Mouse (Mus musculus) embryonic facial prominence, embryonic 13.5 days (tissue): Measurements from ENCODE around the gene Kif26a. TPM values are rescaled to one million over a fixed set of nuclear protein-coding genes. Genes with fewer than 3 reads are reported as not detected.
A peak's percentile ranks its signal among the peaks of the same experiment; 100 is the strongest.

Experiments
- ATAC-seq: fragments of 200-750 bp; cut with Nextera tagmentation; 2 replicates; pipeline ENCODE4 v1.8.0; 2017; ENCODE audit warnings: low read depth; ENCODE audit not compliant: insufficient number of reproducible peaks, insufficient read depth, low FRiP score, low TSS enrichment
- H3K27ac ChIP-seq: fragments of 300-500 bp; sonication (generic); 2 replicates; pipeline ENCODE4 v1.5.1; 2015; ENCODE audit warnings: moderate library complexity, mild to moderate bottlenecking, inconsistent platforms
- H3K27me3 ChIP-seq: fragments of 300-500 bp; sonication (generic); 2 replicates; pipeline ENCODE4 v1.6.1; 2015; ENCODE audit warnings: mild to moderate bottlenecking, inconsistent platforms
- H3K36me3 ChIP-seq: fragments of 300-500 bp; sonication (generic); 2 replicates; pipeline ENCODE4 v1.6.1; 2015; ENCODE audit warnings: mild to moderate bottlenecking, inconsistent platforms
- H3K4me1 ChIP-seq: fragments of 300-500 bp; sonication (generic); 2 replicates; pipeline ENCODE4 v1.6.1; 2015; ENCODE audit warnings: inconsistent platforms
- H3K4me2 ChIP-seq: fragments of 300-500 bp; sonication (generic); 2 replicates; pipeline ENCODE4 v1.6.1; 2015; ENCODE audit warnings: moderate library complexity, mild to moderate bottlenecking, inconsistent platforms
- H3K4me3 ChIP-seq: fragments of 300-500 bp; sonication (generic); 2 replicates; pipeline ENCODE4 v1.5.1; 2015; ENCODE audit warnings: mild to moderate bottlenecking, inconsistent platforms
- H3K9ac ChIP-seq: fragments of 300-500 bp; sonication (generic); 2 replicates; pipeline ENCODE4 v1.6.1; 2015; ENCODE audit warnings: mild to moderate bottlenecking, inconsistent platforms
- H3K9me3 ChIP-seq: fragments of 300-500 bp; sonication (generic); 2 replicates; pipeline ENCODE4 v1.6.1; 2016; ENCODE audit warnings: inconsistent platforms
- WGBS: fragments of 180-500 bp; shearing (Covaris S2); methylation state at CpG from one replicate; pipeline ENCODE4 v1.1.7; 2015; ENCODE audit warnings: mixed read lengths; 5-methylcytosine and 5-hydroxymethylcytosine counted together
- polyA plus RNA-seq: library from polyadenylated mRNA; unstranded; fragments of >200 nt; fragmentation: Nextera tagmentation; extraction: Ambion mirVana; gene quantifications from 2 replicates; pipeline ENCODE4 v1.2.1, GENCODE M21; 2015

The Kif26a gene
- polyA plus RNA-seq, result 6.9 and 7.2 TPM in 2 replicates

- under 1% methylated on average over 68 of the region's 68 CpGs for WGBS
- peaks cover 40% of the 10 kb centered on the region for H3K27me3 ChIP-seq
- H3K4me2 ChIP-seq, result peak within 1 kb of the TSS; percentile 88
- H3K4me3 ChIP-seq, result peak within 1 kb of the TSS; percentile 67
- H3K27ac ChIP-seq, result peak within 1 kb of the TSS; percentile 85
- no peaks in the 10 kb centered on the region for H3K9me3 ChIP-seq
- ATAC-seq, result peak; percentile 78
- H3K9ac ChIP-seq, result peak within 1 kb of the TSS; percentile 83
- no peaks in the 10 kb centered on the region for H3K36me3 ChIP-seq
- peaks cover 69% of the 10 kb centered on the region for H3K4me1 ChIP-seq
Measured at GRCm38 (mm10) chr12:112145875-112146651, at the start of gene Kif26a. Gene Kif26a, plus strand, starts transcription at chr12:112146208.

GRCm38 (mm10) chr12:112096733-112097117 lies 49.3 kb upstream of the Kif26a start:
- no peak overlapping the region for H3K4me3 ChIP-seq
- H3K9ac ChIP-seq, result no peak overlapping the region
- H3K27ac ChIP-seq, result no peak overlapping the region
- H3K9me3 ChIP-seq, result no peaks in the 10 kb centered on the region
- ATAC-seq, result no peak
- no peaks in the 10 kb centered on the region for H3K36me3 ChIP-seq
- 74% methylated on average over 8 of the region's 8 CpGs for WGBS
- H3K4me2 ChIP-seq, result no peak overlapping the region
- H3K27me3 ChIP-seq, result 0 out of 2 replicates have a peak, but pooled peaks cover 6% of the 10 kb centered on the region
- H3K4me1 ChIP-seq, result peaks cover 9% of the 10 kb centered on the region; the same call in 1 of the 2 replicates

DNA sequence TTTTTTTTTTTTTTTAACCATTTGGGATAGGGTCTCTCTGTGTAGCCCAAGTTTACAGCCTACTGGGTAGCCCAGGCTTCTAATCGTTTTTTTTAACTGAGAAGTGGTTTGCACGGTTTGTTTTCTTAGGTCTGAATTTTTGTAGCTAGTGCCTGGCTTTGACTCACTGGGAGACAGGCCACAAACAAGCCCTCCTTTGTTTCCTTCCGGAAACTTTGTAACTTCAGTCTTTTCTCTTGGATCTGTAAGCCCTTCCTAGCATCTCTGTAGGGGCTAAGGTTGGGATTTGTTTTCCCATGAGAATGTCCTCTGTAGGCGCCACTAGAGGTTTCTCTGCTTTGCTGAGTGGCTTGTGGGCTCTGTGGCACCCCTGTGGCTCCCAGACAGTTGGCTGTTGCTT lies 45.9 kb upstream of the Kif26a start:
- Histone ChIP-seq H3K36me3 (no peaks in the 10 kb centered on the region), H3K4me3 (no peak overlapping the region), H3K4me2 (no peak overlapping the region), H3K27ac (no peak overlapping the region), H3K9me3 (no peaks in the 10 kb centered on the region), H3K9ac (no peak overlapping the region), H3K4me1 (peaks cover 9% of the 10 kb centered on the region; the same call in 1 of the 2 replicates), H3K27me3 (no peaks in the 10 kb centered on the region)
- 36% methylated on average over 4 of the region's 4 CpGs for WGBS
- ATAC-seq, result no peak

GRCm38 (mm10) chr12:112101045-112101444 lies 45.0 kb upstream of the Kif26a start:
- H3K4me1 ChIP-seq, result peaks cover 8% of the 10 kb centered on the region; the same call in 1 of the 2 replicates
- H3K4me3 ChIP-seq, result no peak overlapping the region
- 51% methylated on average over 4 of the region's 4 CpGs for WGBS
- H3K27ac ChIP-seq, result no peak overlapping the region
- ATAC-seq, result no peak
- no peaks in the 10 kb centered on the region for H3K9me3 ChIP-seq
- 0 out of 2 replicates have a peak, but pooled peaks cover 3% of the 10 kb centered on the region for H3K27me3 ChIP-seq
- no peak overlapping the region for H3K4me2 ChIP-seq
- no peak overlapping the region for H3K9ac ChIP-seq
- no peaks in the 10 kb centered on the region for H3K36me3 ChIP-seq

DNA sequence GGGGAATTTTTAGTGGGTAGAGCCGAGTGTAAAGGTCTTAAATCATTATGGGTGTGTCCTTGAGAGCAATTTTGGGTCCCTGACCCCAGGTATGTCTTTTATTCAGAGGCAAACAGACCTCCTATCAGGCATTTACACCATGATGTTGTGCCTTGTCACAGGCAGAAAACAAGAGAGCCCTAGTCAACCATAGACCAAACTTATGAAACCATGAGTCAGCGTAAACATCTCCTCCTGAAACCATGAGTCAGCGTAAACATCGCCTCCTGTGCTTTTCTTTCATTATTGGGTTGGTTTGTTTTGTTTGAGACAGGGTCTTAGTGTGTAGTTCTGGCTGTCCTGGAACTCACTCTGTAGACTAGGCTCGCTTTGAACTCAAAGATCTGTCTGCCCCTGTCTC lies 42.8 kb upstream of the Kif26a start:
- H3K36me3 ChIP-seq, result no peaks in the 10 kb centered on the region
- H3K9ac ChIP-seq, result no peak overlapping the region
- H3K27ac ChIP-seq, result no peak overlapping the region
- H3K4me3 ChIP-seq, result no peak overlapping the region
- peaks cover 7% of the 10 kb centered on the region; the same call in 1 of the 2 replicates for H3K27me3 ChIP-seq
- no peaks in the 10 kb centered on the region for H3K9me3 ChIP-seq
- no peak for ATAC-seq
- 91% methylated on average over 5 of the region's 5 CpGs for WGBS
- no peak overlapping the region for H3K4me2 ChIP-seq
- peaks cover 10% of the 10 kb centered on the region for H3K4me1 ChIP-seq

DNA sequence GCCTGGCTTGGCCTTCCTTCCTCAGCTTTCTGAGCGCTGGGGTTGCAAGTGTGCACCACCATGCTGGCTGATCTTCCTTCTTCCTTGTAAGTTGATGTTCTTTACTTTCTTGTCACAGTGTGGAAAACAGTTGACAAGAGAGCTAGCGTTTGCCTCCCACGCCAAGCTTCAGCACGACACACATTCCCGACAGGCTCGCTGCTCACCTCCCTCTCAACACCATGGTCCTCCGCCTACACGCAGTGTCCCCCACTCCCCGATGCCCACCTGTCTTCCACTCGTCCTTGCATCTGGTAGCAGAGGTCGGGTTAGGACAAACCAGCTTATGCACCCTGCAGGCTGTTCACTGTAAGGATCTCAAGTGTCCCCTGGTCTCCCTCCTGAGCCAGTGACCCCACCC lies 41.1 kb upstream of the Kif26a start:
- WGBS, result 89% methylated on average over 11 of the region's 11 CpGs
- no peak overlapping the region for H3K4me3 ChIP-seq

GRCm38 (mm10) chr12:112106541-112106971 lies 39.5 kb upstream of the Kif26a start, which contains the start of gene Aspg:
Gene Aspg, plus strand, starts transcription at chr12:112106679.
- 0% methylated on average over 14 of the region's 14 CpGs for WGBS
- Histone ChIP-seq H3K27me3 (peaks cover 7% of the 10 kb centered on the region; the same call in 1 of the 2 replicates), H3K27ac (no peak within 1 kb of the TSS), H3K36me3 (no peaks in the 10 kb centered on the region), H3K4me3 (peak within 1 kb of the TSS; percentile 25), H3K9me3 (no peaks in the 10 kb centered on the region), H3K4me2 (peak within 1 kb of the TSS; percentile 53), H3K4me1 (peaks cover 10% of the 10 kb centered on the region), H3K9ac (0 out of 2 replicates have a peak within 1 kb of the TSS, but pooled peaks have one; percentile 32)
- ATAC-seq, result no peak

More for the DNA sequence above, 41.1 kb upstream of the Kif26a start:
- no peaks in the 10 kb centered on the region for H3K9me3 ChIP-seq
- peaks cover 7% of the 10 kb centered on the region; the same call in 1 of the 2 replicates for H3K27me3 ChIP-seq
- no peak overlapping the region for H3K27ac ChIP-seq
- ATAC-seq, result no peak
- no peaks in the 10 kb centered on the region for H3K36me3 ChIP-seq
- no peak overlapping the region for H3K9ac ChIP-seq
- peaks cover 10% of the 10 kb centered on the region for H3K4me1 ChIP-seq
- H3K4me2 ChIP-seq, result no peak overlapping the region

DNA sequence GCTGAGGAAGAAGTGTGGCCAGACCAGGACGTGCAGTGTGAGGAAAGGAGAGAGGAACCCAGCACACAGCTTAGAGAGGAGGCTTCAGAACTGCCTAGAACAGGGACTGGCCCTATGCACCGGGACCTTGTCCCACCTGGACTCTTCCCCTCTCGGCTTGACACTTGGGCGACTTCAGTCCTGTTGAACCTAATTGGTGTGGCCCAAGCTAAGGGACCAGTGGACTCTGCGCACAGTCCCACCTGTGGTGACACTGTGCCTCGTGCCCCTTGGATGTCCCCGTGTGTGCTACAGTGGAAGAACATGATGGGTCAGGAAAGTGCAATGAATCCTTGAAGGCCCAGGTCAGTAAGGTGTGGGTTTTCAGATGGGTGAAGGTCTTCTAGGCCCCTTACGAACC lies 38.3 kb upstream of the Kif26a start:
- no peaks in the 10 kb centered on the region for H3K9me3 ChIP-seq
- H3K9ac ChIP-seq, result no peak overlapping the region
- no peak overlapping the region for H3K4me3 ChIP-seq
- H3K36me3 ChIP-seq, result no peaks in the 10 kb centered on the region
- WGBS, result 83% methylated on average over 8 of the region's 8 CpGs
- H3K4me2 ChIP-seq, result no peak overlapping the region
- peaks cover 7% of the 10 kb centered on the region; the same call in 1 of the 2 replicates for H3K27me3 ChIP-seq
- no peak overlapping the region for H3K27ac ChIP-seq
- no peak for ATAC-seq
- H3K4me1 ChIP-seq, result peaks cover 13% of the 10 kb centered on the region

- 87% methylated on average over 11 of the region's 11 CpGs for WGBS
- H3K27me3 ChIP-seq, result peaks cover 7% of the 10 kb centered on the region; the same call in 1 of the 2 replicates
- peaks cover 22% of the 10 kb centered on the region for H3K4me1 ChIP-seq
- no peak overlapping the region for H3K9ac ChIP-seq
- H3K4me3 ChIP-seq, result no peak overlapping the region
- no peaks in the 10 kb centered on the region for H3K36me3 ChIP-seq
- no peak overlapping the region for H3K4me2 ChIP-seq
- H3K9me3 ChIP-seq, result no peaks in the 10 kb centered on the region
- ATAC-seq, result no peak
- no peak overlapping the region for H3K27ac ChIP-seq
Measured at GRCm38 (mm10) chr12:112108696-112109445, 37.1 kb upstream of the Kif26a start.

DNA sequence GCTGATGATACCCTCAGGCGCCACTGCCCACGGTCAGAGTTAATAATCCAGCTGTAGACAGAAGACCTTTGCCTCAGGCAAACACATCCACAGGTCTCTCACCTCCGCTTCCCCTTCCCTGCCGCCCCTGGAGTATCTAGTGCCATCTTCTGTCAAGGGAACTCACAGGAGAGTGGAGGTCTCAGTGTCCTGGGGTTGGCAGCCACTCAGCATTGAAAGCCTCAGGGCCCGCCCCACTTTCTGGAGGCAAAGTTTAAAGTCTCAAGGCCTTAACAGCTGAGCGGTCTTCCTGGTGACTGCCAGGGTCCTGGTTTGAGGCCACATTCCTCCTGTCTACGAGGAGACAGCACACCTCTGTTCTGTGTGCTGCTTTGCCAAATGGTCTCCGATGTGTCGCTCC lies 36.3 kb upstream of the Kif26a start:
- Histone ChIP-seq H3K4me2 (no peak overlapping the region), H3K27me3 (peaks cover 7% of the 10 kb centered on the region; the same call in 1 of the 2 replicates), H3K9me3 (no peaks in the 10 kb centered on the region), H3K27ac (no peak overlapping the region), H3K9ac (no peak overlapping the region), H3K4me1 (peaks cover 22% of the 10 kb centered on the region), H3K36me3 (no peaks in the 10 kb centered on the region), H3K4me3 (no peak overlapping the region)
- no peak for ATAC-seq
- 68% methylated on average over 9 of the region's 9 CpGs for WGBS

- no peak overlapping the region for H3K4me3 ChIP-seq
- peaks cover 1% of the 10 kb centered on the region; the same call in 1 of the 2 replicates for H3K27me3 ChIP-seq
- H3K9ac ChIP-seq, result no peak overlapping the region
- no peak overlapping the region for H3K4me2 ChIP-seq
- 84% methylated on average over 5 of the region's 5 CpGs for WGBS
- no peak overlapping the region for H3K27ac ChIP-seq
- no peak for ATAC-seq
- no peaks in the 10 kb centered on the region for H3K9me3 ChIP-seq
- H3K4me1 ChIP-seq, result peaks cover 22% of the 10 kb centered on the region
- H3K36me3 ChIP-seq, result no peaks in the 10 kb centered on the region
Measured at GRCm38 (mm10) chr12:112111323-112111722, 34.7 kb upstream of the Kif26a start.
